Mouse (Mus musculus): ENCODE results near the gene Has3. TPM values are rescaled to one million over a fixed set of nuclear protein-coding genes. Genes with fewer than 3 reads are reported as not detected.
"Not testable (repeated sequence)": the region's sequence is repeated elsewhere in the genome, so short reads cannot be mapped to it uniquely, and the experiment has no call there.

The Has3 gene
- total RNA-seq, 1 experiment: 5.0 TPM

GRCm38 (mm10) chr8:106924904-106925349 lies 54.9 kb downstream of the Has3 start:
- in situ Hi-C loops (cut with MboI; ENCODE audit: low sequenced_read_pairs in 2 of 2, unreplicated experiment in 2 of 2): no loop called here
- no peak for DNase-seq (ENCODE audit: low read depth, low spot score)
- Histone ChIP-seq H3K9me3 (ENCODE audit: control insufficient read depth, insufficient read depth, low read depth, low read length) (no peaks in the 10 kb centered on the region), H3K9ac (ENCODE audit: insufficient read depth, low read depth, low read length, poor library complexity, severe bottlenecking) (no peak overlapping the region), H3K4me3 (ENCODE audit: insufficient read depth in 1 of 2, low read depth in 1 of 2, low read length in 2 of 2, poor library complexity in 1 of 2, severe bottlenecking in 1 of 2) (no peak overlapping the region), H3K27ac (ENCODE audit: insufficient read depth, low read depth, low read length, poor library complexity, severe bottlenecking) (peak overlapping the region; percentile 32; the same call in 1 of the 2 replicates), H3K4me1 (ENCODE audit: control insufficient read depth in 2 of 2, insufficient read depth in 2 of 2, low read length in 2 of 2, poor library complexity in 1 of 2) (peaks cover 2 to 11% of the 10 kb centered on the region in 2 experiments; a peak in 3 of 4 replicates), H3K36me3 (ENCODE audit: control insufficient read depth, insufficient read depth, low read length, poor library complexity, severe bottlenecking) (peaks cover 22% of the 10 kb centered on the region)
- no peak for TF ChIP-seq ZC3H11A (IDR thresholded peaks at IDR 0.05; ENCODE audit: borderline replicate concordance, low read depth, low read length)
- TF ChIP-seq ZNF384 (IDR thresholded peaks at IDR 0.05; ENCODE audit: low read depth, low read length): peak; percentile 52; the same call in 1 of the 2 replicates

- Histone ChIP-seq H3K9ac (ENCODE audit: insufficient read depth, low read depth, low read length, poor library complexity, severe bottlenecking) (no peak overlapping the region), H3K4me1 (ENCODE audit: control insufficient read depth in 2 of 2, insufficient read depth in 2 of 2, low read length in 2 of 2, poor library complexity in 1 of 2) (peaks cover 2 to 11% of the 10 kb centered on the region in 2 experiments; a peak in 3 of 4 replicates), H3K36me3 (ENCODE audit: control insufficient read depth, insufficient read depth, low read length, poor library complexity, severe bottlenecking) (peaks cover 20% of the 10 kb centered on the region), H3K4me3 (ENCODE audit: insufficient read depth in 1 of 2, low read depth in 1 of 2, low read length in 2 of 2, poor library complexity in 1 of 2, severe bottlenecking in 1 of 2) (no peak overlapping the region), H3K9me3 (ENCODE audit: control insufficient read depth, insufficient read depth, low read depth, low read length) (no peaks in the 10 kb centered on the region), H3K27ac (ENCODE audit: insufficient read depth, low read depth, low read length, poor library complexity, severe bottlenecking) (peak overlapping the region; percentile 32; the same call in 1 of the 2 replicates)
- in situ Hi-C loops (cut with MboI; ENCODE audit: low sequenced_read_pairs in 2 of 2, unreplicated experiment in 2 of 2): no loop called here
- DNase-seq (ENCODE audit: low read depth, low spot score): no peak
- TF ChIP-seq MAFK (IDR thresholded peaks at IDR 0.05; ENCODE audit: insufficient read depth, low read depth, low read length): no peak
- TF ChIP-seq HCFC1 (IDR thresholded peaks at IDR 0.05; ENCODE audit: borderline replicate concordance, insufficient read depth, low read length): no peak
- TF ChIP-seq ZNF384 (IDR thresholded peaks at IDR 0.05; ENCODE audit: low read depth, low read length): no peak
- TF ChIP-seq ZC3H11A (IDR thresholded peaks at IDR 0.05; ENCODE audit: borderline replicate concordance, low read depth, low read length): no peak
- TF ChIP-seq CHD2 (IDR thresholded peaks at IDR 0.05; ENCODE audit: low read depth, low read length): no peak
Observed at GRCm38 (mm10) chr8:106925446-106925845, 55.4 kb downstream of the Has3 start.

- H3K9me3 ChIP-seq (ENCODE audit: control insufficient read depth, insufficient read depth, low read depth, low read length): no peaks in the 10 kb centered on the region
- H3K9ac ChIP-seq (ENCODE audit: insufficient read depth, low read depth, low read length, poor library complexity, severe bottlenecking): no peak overlapping the region
- H3K4me3 ChIP-seq (ENCODE audit: insufficient read depth in 1 of 2, low read depth in 1 of 2, low read length in 2 of 2, poor library complexity in 1 of 2, severe bottlenecking in 1 of 2): no peak overlapping the region
- in situ Hi-C loops (cut with MboI; ENCODE audit: low sequenced_read_pairs in 2 of 2, unreplicated experiment in 2 of 2): no loop called here
- peak; percentile 61 for DNase-seq (ENCODE audit: low read depth, low spot score)
- peaks cover 13% of the 10 kb centered on the region for H3K36me3 ChIP-seq (ENCODE audit: control insufficient read depth, insufficient read depth, low read length, poor library complexity, severe bottlenecking)
- TF ChIP-seq HCFC1 (IDR thresholded peaks at IDR 0.05; ENCODE audit: borderline replicate concordance, insufficient read depth, low read length) (no peak), ZC3H11A (IDR thresholded peaks at IDR 0.05; ENCODE audit: borderline replicate concordance, low read depth, low read length) (no peak), MAFK (IDR thresholded peaks at IDR 0.05; ENCODE audit: insufficient read depth, low read depth, low read length) (no peak), CHD2 (IDR thresholded peaks at IDR 0.05; ENCODE audit: low read depth, low read length) (no peak), ZNF384 (IDR thresholded peaks at IDR 0.05; ENCODE audit: low read depth, low read length) (no peak)
- H3K27ac ChIP-seq (ENCODE audit: insufficient read depth, low read depth, low read length, poor library complexity, severe bottlenecking): no peak overlapping the region
- peaks cover 2 to 17% of the 10 kb centered on the region in 2 experiments; a peak in 3 of 4 replicates for H3K4me1 ChIP-seq (ENCODE audit: control insufficient read depth in 2 of 2, insufficient read depth in 2 of 2, low read length in 2 of 2, poor library complexity in 1 of 2)
Observed at GRCm38 (mm10) chr8:106927247-106927646, 57.2 kb downstream of the Has3 start.

- H3K36me3 ChIP-seq (ENCODE audit: control insufficient read depth, insufficient read depth, low read length, poor library complexity, severe bottlenecking); H3K27ac ChIP-seq (ENCODE audit: insufficient read depth, low read depth, low read length, poor library complexity, severe bottlenecking); H3K9me3 ChIP-seq (ENCODE audit: control insufficient read depth, insufficient read depth, low read depth, low read length); DNase-seq (ENCODE audit: low read depth, low spot score); H3K9ac ChIP-seq (ENCODE audit: insufficient read depth, low read depth, low read length, poor library complexity, severe bottlenecking); in situ Hi-C loops (cut with MboI; ENCODE audit: low sequenced_read_pairs in 2 of 2, unreplicated experiment in 2 of 2); H3K4me3 ChIP-seq (ENCODE audit: insufficient read depth in 1 of 2, low read depth in 1 of 2, low read length in 2 of 2, poor library complexity in 1 of 2, severe bottlenecking in 1 of 2): not testable (repeated sequence)
- peaks cover 2 to 17% of the 10 kb centered on the region in 2 experiments; a peak in 3 of 4 replicates for H3K4me1 ChIP-seq (ENCODE audit: control insufficient read depth in 2 of 2, insufficient read depth in 2 of 2, low read length in 2 of 2, poor library complexity in 1 of 2)
Observed at GRCm38 (mm10) chr8:106928182-106928581, 58.1 kb downstream of the Has3 start.

GRCm38 (mm10) chr8:106929155-106929913 lies 59.3 kb downstream of the Has3 start:
- Histone ChIP-seq H3K4me3 (ENCODE audit: insufficient read depth in 1 of 2, low read depth in 1 of 2, low read length in 2 of 2, poor library complexity in 1 of 2, severe bottlenecking in 1 of 2) (no peak overlapping the region), H3K4me1 (ENCODE audit: control insufficient read depth in 2 of 2, insufficient read depth in 2 of 2, low read length in 2 of 2, poor library complexity in 1 of 2) (peaks cover 9 to 17% of the 10 kb centered on the region in 2 experiments), H3K36me3 (ENCODE audit: control insufficient read depth, insufficient read depth, low read length, poor library complexity, severe bottlenecking) (no peaks in the 10 kb centered on the region), H3K9me3 (ENCODE audit: control insufficient read depth, insufficient read depth, low read depth, low read length) (no peaks in the 10 kb centered on the region), H3K9ac (ENCODE audit: insufficient read depth, low read depth, low read length, poor library complexity, severe bottlenecking) (no peak overlapping the region), H3K27ac (ENCODE audit: insufficient read depth, low read depth, low read length, poor library complexity, severe bottlenecking) (peak overlapping the region; percentile 42; the same call in 1 of the 2 replicates)
- TF ChIP-seq ZNF384 (IDR thresholded peaks at IDR 0.05; ENCODE audit: low read depth, low read length): no peak
- TF ChIP-seq CHD2 (IDR thresholded peaks at IDR 0.05; ENCODE audit: low read depth, low read length): no peak
- TF ChIP-seq MAFK (IDR thresholded peaks at IDR 0.05; ENCODE audit: insufficient read depth, low read depth, low read length): no peak
- no peak for TF ChIP-seq ZC3H11A (IDR thresholded peaks at IDR 0.05; ENCODE audit: borderline replicate concordance, low read depth, low read length)
- TF ChIP-seq HCFC1 (IDR thresholded peaks at IDR 0.05; ENCODE audit: borderline replicate concordance, insufficient read depth, low read length): no peak
- no peak for DNase-seq (ENCODE audit: low read depth, low spot score)
- in situ Hi-C loops (cut with MboI; ENCODE audit: low sequenced_read_pairs in 2 of 2, unreplicated experiment in 2 of 2): no loop called here

Data from ES-E14 (cell line).